Mouse (Mus musculus): ENCODE results near the gene Ube2l6. TPM values are rescaled to one million over a fixed set of nuclear protein-coding genes. Genes with fewer than 3 reads are reported as not detected.
A peak's percentile ranks its signal among the peaks of the same experiment; 100 is the strongest.

Ube2l6 gene
- 28.1 and 32.7 TPM in 2 replicates for polyA plus RNA-seq (2015; fragmentation: Nextera tagmentation; extraction: Ambion mirVana)

- Histone ChIP-seq H3K36me3 (no peaks in the 10 kb centered on the region), H3K9me3 (0 out of 2 replicates have a peak, but pooled peaks cover 11% of the 10 kb centered on the region), H3K9ac (peak within 1 kb of the TSS; percentile 71), H3K27me3 (no peaks in the 10 kb centered on the region), H3K4me1 (peaks cover 6% of the 10 kb centered on the region; the same call in 1 of the 2 replicates), H3K27ac (peak within 1 kb of the TSS; percentile 60; the same call in 1 of the 2 replicates), H3K4me2 (peak within 1 kb of the TSS; percentile 97), H3K4me3 (peak within 1 kb of the TSS; percentile 58)
- ATAC-seq (ENCODE audit: insufficient number of reproducible peaks, insufficient read depth, low FRiP score, low TSS enrichment, low read depth): peak; percentile 74
- WGBS: under 1% methylated on average over 21 of the region's 21 CpGs
Observed at GRCm38 (mm10) chr2:84798493-84798921, at the start of gene Ube2l6. Gene Ube2l6, plus strand, starts transcription at chr2:84798828.

DNA sequence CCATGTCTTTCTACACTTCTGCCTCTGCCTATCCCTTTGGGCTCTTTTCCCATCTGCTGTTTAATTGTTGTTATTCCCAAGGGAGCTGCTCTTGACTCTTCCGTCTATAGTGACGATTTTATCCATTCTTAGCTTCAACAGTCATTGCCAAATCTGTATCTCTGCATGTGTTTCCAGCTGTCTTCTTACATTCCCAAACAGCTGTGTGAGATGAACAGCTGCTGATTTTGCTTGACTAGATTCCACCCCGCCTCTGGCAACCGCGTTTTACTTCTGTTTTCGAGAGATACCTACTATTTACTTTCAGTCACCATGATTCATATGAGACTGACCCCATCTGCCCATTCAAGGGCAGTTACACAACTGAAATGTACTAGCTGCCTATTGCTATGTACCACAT is 48.5 kb upstream of the Ube2l6 start:
- 78% methylated on average over 6 of the region's 6 CpGs for WGBS
- no peaks in the 10 kb centered on the region for H3K9me3 ChIP-seq
- no peak for ATAC-seq (ENCODE audit: insufficient number of reproducible peaks, insufficient read depth, low FRiP score, low TSS enrichment, low read depth)

GRCm38 (mm10) chr2:84756245-84756644 is 42.4 kb upstream of the Ube2l6 start:
- no peak for ATAC-seq (ENCODE audit: insufficient number of reproducible peaks, insufficient read depth, low FRiP score, low TSS enrichment, low read depth)
- no peak overlapping the region for H3K27ac ChIP-seq
- 64% methylated on average over 5 of the region's 5 CpGs for WGBS

More for the DNA sequence above, 48.5 kb upstream of the Ube2l6 start:
- no peaks in the 10 kb centered on the region for H3K36me3 ChIP-seq
- H3K27me3 ChIP-seq: no peaks in the 10 kb centered on the region
- H3K9ac ChIP-seq: no peak overlapping the region
- H3K4me2 ChIP-seq: no peak overlapping the region
- no peak overlapping the region for H3K4me3 ChIP-seq
- no peaks in the 10 kb centered on the region for H3K4me1 ChIP-seq
- no peak overlapping the region for H3K27ac ChIP-seq

GRCm38 (mm10) chr2:84757026-84757682 is 41.5 kb upstream of the Ube2l6 start:
- Histone ChIP-seq H3K9ac (no peak overlapping the region), H3K36me3 (no peaks in the 10 kb centered on the region), H3K4me2 (no peak overlapping the region), H3K4me1 (no peaks in the 10 kb centered on the region), H3K4me3 (no peak overlapping the region), H3K27ac (no peak overlapping the region), H3K27me3 (no peaks in the 10 kb centered on the region), H3K9me3 (no peaks in the 10 kb centered on the region)
- WGBS: 60% methylated on average over 7 of the region's 7 CpGs
- no peak for ATAC-seq (ENCODE audit: insufficient number of reproducible peaks, insufficient read depth, low FRiP score, low TSS enrichment, low read depth)

More at GRCm38 (mm10) chr2:84756245-84756644, 42.4 kb upstream of the Ube2l6 start:
- Histone ChIP-seq H3K4me2 (no peak overlapping the region), H3K4me3 (no peak overlapping the region), H3K36me3 (no peaks in the 10 kb centered on the region), H3K9ac (no peak overlapping the region), H3K27me3 (no peaks in the 10 kb centered on the region), H3K4me1 (no peaks in the 10 kb centered on the region), H3K9me3 (no peaks in the 10 kb centered on the region)

- no peaks in the 10 kb centered on the region for H3K4me1 ChIP-seq
- no peaks in the 10 kb centered on the region for H3K9me3 ChIP-seq
- WGBS: 4% methylated on average over 2 of the region's 2 CpGs
- no peak overlapping the region for H3K4me3 ChIP-seq
- H3K27me3 ChIP-seq: no peaks in the 10 kb centered on the region
- no peak overlapping the region for H3K27ac ChIP-seq
- H3K36me3 ChIP-seq: no peaks in the 10 kb centered on the region
- H3K9ac ChIP-seq: no peak overlapping the region
- no peak overlapping the region for H3K4me2 ChIP-seq
- ATAC-seq (ENCODE audit: insufficient number of reproducible peaks, insufficient read depth, low FRiP score, low TSS enrichment, low read depth): no peak
Observed at GRCm38 (mm10) chr2:84758542-84759127, 40.0 kb upstream of the Ube2l6 start.

- H3K4me1 ChIP-seq: no peaks in the 10 kb centered on the region
- H3K4me2 ChIP-seq: no peak overlapping the region
- no peaks in the 10 kb centered on the region for H3K9me3 ChIP-seq
- ATAC-seq (ENCODE audit: insufficient number of reproducible peaks, insufficient read depth, low FRiP score, low TSS enrichment, low read depth): no peak
- no peaks in the 10 kb centered on the region for H3K36me3 ChIP-seq
- H3K27ac ChIP-seq: no peak overlapping the region
- H3K9ac ChIP-seq: 0 out of 2 replicates have a peak overlapping the region, but pooled peaks have one; percentile 27
- WGBS: 57% methylated on average over 8 of the region's 8 CpGs
- H3K4me3 ChIP-seq: no peak overlapping the region
- no peaks in the 10 kb centered on the region for H3K27me3 ChIP-seq
Observed at GRCm38 (mm10) chr2:84760777-84761176, 37.9 kb upstream of the Ube2l6 start.

DNA sequence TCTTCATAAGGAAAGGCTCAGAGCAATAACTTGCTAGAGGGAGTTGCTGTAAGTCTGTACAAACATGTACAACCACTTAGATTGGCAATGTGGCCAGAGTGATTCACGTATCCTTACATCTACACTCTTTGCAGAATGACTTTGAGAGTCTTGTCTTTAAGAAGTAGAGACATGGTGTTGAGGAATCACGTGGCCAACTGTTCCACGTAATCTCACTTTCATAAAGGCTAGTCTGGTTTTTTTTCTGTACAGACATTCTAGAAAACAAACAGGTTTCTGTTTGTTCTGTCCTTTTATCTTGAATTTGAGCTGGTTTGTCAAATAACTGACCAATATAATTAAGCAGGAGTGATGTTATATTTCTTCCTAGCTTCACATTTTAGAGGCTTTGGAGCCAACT is 37.3 kb upstream of the Ube2l6 start:
- H3K27ac ChIP-seq: no peak overlapping the region
- no peaks in the 10 kb centered on the region for H3K4me1 ChIP-seq
- ATAC-seq (ENCODE audit: insufficient number of reproducible peaks, insufficient read depth, low FRiP score, low TSS enrichment, low read depth): no peak
- no peak overlapping the region for H3K9ac ChIP-seq
- WGBS: 84% methylated on average over 3 of the region's 3 CpGs
- H3K9me3 ChIP-seq: no peaks in the 10 kb centered on the region
- no peak overlapping the region for H3K4me3 ChIP-seq
- H3K36me3 ChIP-seq: no peaks in the 10 kb centered on the region
- H3K27me3 ChIP-seq: no peaks in the 10 kb centered on the region
- no peak overlapping the region for H3K4me2 ChIP-seq

DNA sequence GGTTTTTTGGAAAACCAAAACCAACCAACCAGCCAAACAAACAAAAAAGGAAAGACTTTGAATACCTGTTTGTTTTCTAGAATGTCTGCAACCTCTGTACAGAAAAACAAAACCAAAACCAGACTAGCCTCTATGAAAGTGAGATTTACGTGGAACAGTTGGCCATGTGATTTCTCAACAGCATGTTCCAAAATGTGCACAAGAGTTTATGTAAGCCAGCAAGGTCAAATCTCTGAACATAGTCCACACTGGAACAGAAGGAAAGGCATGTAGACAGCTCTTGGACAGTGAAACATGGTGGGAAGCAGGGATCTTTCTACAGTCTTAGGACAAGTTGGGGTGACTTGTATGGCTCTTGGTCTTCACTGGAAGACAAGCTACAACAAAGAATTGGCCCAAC is 36.8 kb upstream of the Ube2l6 start:
- H3K4me2 ChIP-seq: no peak overlapping the region
- no peak overlapping the region for H3K4me3 ChIP-seq
- H3K27ac ChIP-seq: no peak overlapping the region
- no peak for ATAC-seq (ENCODE audit: insufficient number of reproducible peaks, insufficient read depth, low FRiP score, low TSS enrichment, low read depth)
- no peak overlapping the region for H3K9ac ChIP-seq
- no peaks in the 10 kb centered on the region for H3K9me3 ChIP-seq
- 80% methylated on average over 1 of the region's 1 CpGs for WGBS
- no peaks in the 10 kb centered on the region for H3K4me1 ChIP-seq
- no peaks in the 10 kb centered on the region for H3K36me3 ChIP-seq
- H3K27me3 ChIP-seq: no peaks in the 10 kb centered on the region

DNA sequence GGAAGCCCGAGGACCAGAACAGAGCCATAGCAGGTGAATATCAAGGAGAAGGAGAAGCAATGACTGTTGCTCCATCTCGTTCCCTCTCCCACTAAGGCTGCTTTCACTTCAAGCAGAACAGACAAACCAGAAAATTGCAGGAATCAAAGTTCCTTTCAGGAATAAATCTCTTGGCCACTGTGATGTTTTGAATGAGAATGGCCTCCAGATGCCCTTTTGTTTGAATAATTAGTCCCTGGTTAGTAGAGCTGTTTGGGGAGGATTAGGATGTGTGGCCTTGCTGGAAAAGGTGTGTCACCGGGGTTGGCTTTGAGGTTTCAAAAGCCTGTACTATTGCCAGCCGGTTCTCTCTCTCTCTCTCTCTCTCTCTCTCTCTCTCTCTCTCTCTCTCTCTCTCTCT is 36.3 kb upstream of the Ube2l6 start:
- ATAC-seq (ENCODE audit: insufficient number of reproducible peaks, insufficient read depth, low FRiP score, low TSS enrichment, low read depth): no peak
- Histone ChIP-seq H3K9ac (no peak overlapping the region), H3K9me3 (no peaks in the 10 kb centered on the region), H3K4me1 (no peaks in the 10 kb centered on the region), H3K27ac (no peak overlapping the region), H3K4me3 (no peak overlapping the region), H3K36me3 (no peaks in the 10 kb centered on the region), H3K4me2 (no peak overlapping the region), H3K27me3 (no peaks in the 10 kb centered on the region)
- WGBS: 36% methylated on average over 4 of the region's 4 CpGs

DNA sequence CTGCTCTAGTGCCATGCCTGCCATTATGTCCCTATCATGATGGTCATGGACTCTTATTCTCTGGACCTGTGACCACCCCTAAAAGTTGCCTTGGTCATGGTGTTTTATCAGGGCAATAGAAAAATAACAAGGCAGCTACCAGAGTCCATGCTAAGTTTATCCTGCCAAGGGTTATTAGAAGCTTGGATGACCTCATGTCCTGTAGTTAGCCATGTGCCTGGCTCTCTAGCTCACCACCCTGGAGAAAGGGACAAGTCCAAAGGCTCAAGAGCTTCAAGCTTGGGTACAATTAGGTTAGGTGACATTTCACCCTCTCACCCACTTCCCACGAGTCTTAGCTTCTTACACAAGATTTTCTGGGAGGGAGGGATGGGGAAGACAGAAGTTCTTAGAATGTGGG is 35.8 kb upstream of the Ube2l6 start:
- Histone ChIP-seq H3K36me3 (no peaks in the 10 kb centered on the region), H3K27me3 (no peaks in the 10 kb centered on the region), H3K9ac (no peak overlapping the region), H3K9me3 (no peaks in the 10 kb centered on the region), H3K4me2 (no peak overlapping the region), H3K4me1 (no peaks in the 10 kb centered on the region), H3K27ac (no peak overlapping the region), H3K4me3 (no peak overlapping the region)
- ATAC-seq (ENCODE audit: insufficient number of reproducible peaks, insufficient read depth, low FRiP score, low TSS enrichment, low read depth): no peak
- WGBS: 67% methylated on average over 1 of the region's 1 CpGs

DNA sequence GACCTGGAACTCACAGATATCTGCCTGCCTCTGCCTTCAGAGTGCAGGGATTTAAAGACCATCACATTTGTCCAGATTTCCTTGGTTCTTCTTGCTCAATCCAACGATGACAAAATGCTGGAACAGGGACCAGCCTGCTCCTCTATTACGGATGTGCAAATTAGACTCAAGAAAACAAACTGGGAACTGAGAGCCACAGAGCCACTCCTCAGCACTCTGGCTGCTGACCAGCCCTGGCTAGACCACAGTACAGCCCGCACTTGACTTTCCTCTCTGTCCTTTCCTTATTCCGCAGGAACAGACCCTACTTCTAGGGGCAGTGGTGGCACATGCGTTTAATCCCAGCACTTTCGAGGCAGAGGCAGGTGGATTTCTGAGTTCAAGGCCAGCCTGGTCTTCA is 28.1 kb upstream of the Ube2l6 start:
- 77% methylated on average over 6 of the region's 6 CpGs for WGBS
- Histone ChIP-seq H3K36me3 (no peaks in the 10 kb centered on the region), H3K4me2 (no peak overlapping the region), H3K9me3 (no peaks in the 10 kb centered on the region), H3K9ac (no peak overlapping the region), H3K27ac (no peak overlapping the region), H3K27me3 (no peaks in the 10 kb centered on the region), H3K4me3 (no peak overlapping the region), H3K4me1 (peaks cover 11% of the 10 kb centered on the region)
- ATAC-seq (ENCODE audit: insufficient number of reproducible peaks, insufficient read depth, low FRiP score, low TSS enrichment, low read depth): no peak

DNA sequence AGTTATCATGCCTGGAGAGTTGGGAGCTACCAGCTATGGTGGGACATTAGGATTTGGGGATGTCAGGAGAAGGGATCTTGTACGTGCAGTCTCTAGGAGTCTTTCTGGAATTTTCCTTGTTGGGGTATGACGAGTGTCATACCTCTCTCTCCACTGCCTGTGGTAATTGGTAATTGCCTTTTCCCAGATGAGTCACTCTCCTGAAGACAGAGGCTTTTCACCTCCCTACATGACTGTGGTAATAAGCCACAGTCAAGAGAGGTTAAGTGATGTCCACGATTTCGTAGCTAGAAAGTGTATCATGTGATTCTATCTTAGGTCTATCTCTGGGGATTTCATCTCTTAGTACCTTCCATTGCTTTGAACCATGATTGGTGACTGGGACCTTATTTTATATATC is 26.2 kb upstream of the Ube2l6 start:
- Histone ChIP-seq H3K4me1 (peaks cover 11% of the 10 kb centered on the region), H3K27ac (no peak overlapping the region), H3K4me2 (no peak overlapping the region), H3K27me3 (no peaks in the 10 kb centered on the region), H3K36me3 (no peaks in the 10 kb centered on the region), H3K9ac (no peak overlapping the region), H3K9me3 (no peaks in the 10 kb centered on the region), H3K4me3 (no peak overlapping the region)
- ATAC-seq (ENCODE audit: insufficient number of reproducible peaks, insufficient read depth, low FRiP score, low TSS enrichment, low read depth): no peak
- 81% methylated on average over 4 of the region's 4 CpGs for WGBS
